Mouse (Mus musculus) heart, adult 2 months (tissue): ENCODE data around the gene Tmem203.

Experiments
- CTCF ChIP-seq: fragments of 200-600 bp; IDR thresholded peaks from 2 replicates; pipeline ENCODE4 v1.8.1; 2022; ENCODE audit warnings: antibody characterized with exemption, mild to moderate bottlenecking, moderate library complexity
- EP300 ChIP-seq: fragments of 200-500 bp; IDR thresholded peaks from 2 replicates; pipeline ENCODE4 v1.6.1; 2011; ENCODE audit warnings: low read depth, low read length, control low read depth; ENCODE audit not compliant: insufficient read depth
- POLR2A ChIP-seq: fragments of 200-500 bp; IDR thresholded peaks from 2 replicates; pipeline ENCODE4 v1.6.1; 2011; ENCODE audit warnings: mild to moderate bottlenecking, low read depth, low read length, control low read depth; ENCODE audit not compliant: insufficient read depth

- TF ChIP-seq CTCF (no peak), EP300 (no peak), POLR2A (no peak)
These were observed 35.5 kb downstream of the Tmem203 start for GRCm38 (mm10) chr2:25290816-25291130.
